Mouse (Mus musculus): ENCODE data around the gene R3hdm2. TPM values are rescaled to one million over a fixed set of nuclear protein-coding genes. Genes with fewer than 3 reads are reported as not detected.

Gene R3hdm2
- total RNA-seq, 2 experiments from 2014 or later: 38.5 to 46.8 TPM

GRCm38 (mm10) chr10:127530945-127531344, 150.8 kb downstream of the R3hdm2 start:
- no peak for ATAC-seq (replicated peaks; ENCODE audit: low FRiP score, low TSS enrichment, poor library complexity, severe bottlenecking)

DNA sequence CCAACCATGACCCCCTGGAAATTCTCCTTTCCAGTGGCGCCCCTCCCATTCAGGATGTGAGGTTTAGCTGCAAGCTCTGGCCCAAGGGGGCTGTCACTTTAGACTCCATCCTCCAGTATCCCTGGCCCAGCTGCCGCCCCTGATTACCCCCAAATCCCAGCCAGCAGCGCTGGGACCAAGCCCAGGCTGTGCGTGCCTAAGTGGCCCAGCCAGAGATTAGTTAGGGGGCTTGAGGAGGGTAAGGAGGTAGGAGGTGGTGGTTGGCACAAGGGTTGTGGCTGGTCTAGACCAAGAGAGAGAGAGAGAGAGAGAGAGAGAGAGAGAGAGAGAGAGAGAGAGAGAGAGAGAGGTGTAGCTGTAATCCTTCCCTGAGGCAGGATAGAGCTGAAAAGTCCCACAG, 151.4 kb downstream of the R3hdm2 start:
- no peak for ATAC-seq (replicated peaks; ENCODE audit: low FRiP score, low TSS enrichment, poor library complexity, severe bottlenecking)

DNA sequence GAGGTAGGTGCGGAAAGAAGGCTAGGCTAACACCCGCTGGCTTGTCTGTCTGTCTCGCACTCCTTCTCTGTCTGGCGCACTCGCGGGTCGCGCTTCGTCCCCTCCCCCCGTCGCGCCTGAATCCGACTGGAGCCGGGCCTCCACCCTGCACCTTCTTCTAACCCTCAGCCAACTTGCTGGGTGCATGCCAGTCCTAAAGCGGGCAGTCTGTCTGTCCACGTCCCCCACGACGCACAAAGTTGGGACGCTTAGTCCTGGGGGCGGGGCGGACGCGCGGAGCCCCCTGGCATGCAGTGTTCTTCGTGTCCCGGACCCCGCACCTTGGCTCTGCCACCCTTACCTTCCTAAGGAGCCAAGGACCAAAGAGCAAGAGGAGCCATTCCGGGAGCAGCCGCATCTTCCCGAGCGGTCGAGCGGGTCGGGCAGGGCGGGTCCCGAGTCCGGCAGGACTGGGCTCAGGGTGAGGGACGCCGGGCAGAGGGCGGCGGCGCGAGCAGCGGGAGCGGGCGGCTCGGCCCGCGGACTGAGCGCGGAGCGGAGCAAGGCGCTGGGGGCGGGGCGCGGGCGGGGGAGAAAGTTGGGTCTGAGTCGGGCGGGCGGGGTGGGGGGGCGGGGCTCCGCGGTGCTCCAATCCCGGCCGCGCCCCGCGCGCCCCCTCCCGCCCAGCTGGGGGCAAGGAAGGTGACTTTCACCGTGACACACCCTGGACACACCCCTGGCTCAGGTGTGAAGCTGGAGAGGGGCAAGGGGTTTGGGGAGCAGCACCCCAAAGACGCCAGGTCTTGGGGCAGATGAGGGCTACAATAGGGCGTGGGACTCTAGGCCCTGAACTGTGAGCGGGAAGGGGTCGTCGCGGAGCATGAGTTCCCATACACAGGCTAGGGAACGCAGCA, 154.2 kb downstream of the R3hdm2 start, which contains the start of gene Nxph4:
TSS of gene Nxph4 (minus strand) at position 524 of the 893 bp plus-strand sequence.
- ATAC-seq (replicated peaks; ENCODE audit: low FRiP score, low TSS enrichment, poor library complexity, severe bottlenecking): no peak

GRCm38 (mm10) chr10:127534929-127535384, 154.8 kb downstream of the R3hdm2 start:
- no peak for ATAC-seq (replicated peaks; ENCODE audit: low FRiP score, low TSS enrichment, poor library complexity, severe bottlenecking)

- ATAC-seq (replicated peaks; ENCODE audit: low FRiP score, low TSS enrichment, poor library complexity, severe bottlenecking): no peak
These were observed 156.6 kb downstream of the R3hdm2 start for GRCm38 (mm10) chr10:127536586-127537314.

DNA sequence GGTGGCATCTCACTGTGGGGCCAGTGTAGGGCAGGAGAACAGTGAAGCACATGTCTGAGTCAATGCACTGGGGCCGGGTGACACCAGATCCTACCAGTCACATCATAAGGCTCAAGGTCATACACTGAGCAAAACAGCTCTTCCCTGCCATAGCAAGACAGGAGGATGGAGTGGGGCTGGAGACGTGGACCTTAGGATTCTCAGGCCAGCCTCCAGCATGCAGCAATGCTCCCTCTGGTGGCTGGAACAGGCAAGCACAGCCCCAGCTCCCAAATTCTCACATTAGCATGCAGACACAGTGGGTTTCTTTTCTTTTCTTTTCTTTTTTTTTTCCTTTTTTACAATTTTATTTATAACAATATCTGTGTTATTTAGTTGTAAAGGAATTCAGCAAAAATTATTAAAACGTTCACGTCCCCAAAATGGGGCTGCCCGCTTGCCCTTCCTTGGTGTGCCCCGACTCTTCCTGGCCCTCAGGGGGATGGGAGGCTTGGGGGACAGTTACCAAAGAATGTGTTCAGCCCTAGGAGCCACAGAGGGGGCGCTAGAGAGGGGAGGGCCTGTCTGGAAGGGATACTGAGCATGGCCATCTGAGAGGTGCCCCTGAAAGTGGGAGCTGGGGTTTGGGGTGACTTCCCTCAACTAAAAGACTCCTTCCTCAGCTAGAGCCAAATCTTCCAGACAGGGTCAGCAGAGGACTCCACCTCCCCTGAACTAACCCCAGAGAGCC, 157.9 kb downstream of the R3hdm2 start:
- ATAC-seq (replicated peaks; ENCODE audit: low FRiP score, low TSS enrichment, poor library complexity, severe bottlenecking): peak; percentile 62

DNA sequence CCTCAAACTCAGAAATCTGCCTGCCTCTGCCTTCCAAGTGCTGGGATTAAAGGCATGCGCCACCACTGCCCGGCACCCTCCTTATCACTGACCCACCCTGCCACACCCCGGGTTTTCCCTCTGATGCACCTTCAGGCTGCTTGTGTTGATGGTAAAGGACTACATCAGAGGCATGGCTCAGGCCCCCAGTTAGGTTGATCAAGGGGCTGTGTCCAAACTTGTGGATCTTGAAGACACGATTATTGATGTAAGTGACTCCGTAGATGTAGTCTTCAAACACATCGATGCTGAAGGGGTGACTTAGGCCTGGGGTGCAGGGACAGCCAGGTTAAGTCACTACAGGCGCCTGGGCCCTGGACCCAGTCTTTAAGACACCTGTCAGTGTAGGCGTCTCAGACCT, 161.4 kb downstream of the R3hdm2 start:
- ATAC-seq (replicated peaks; ENCODE audit: low FRiP score, low TSS enrichment, poor library complexity, severe bottlenecking): no peak

DNA sequence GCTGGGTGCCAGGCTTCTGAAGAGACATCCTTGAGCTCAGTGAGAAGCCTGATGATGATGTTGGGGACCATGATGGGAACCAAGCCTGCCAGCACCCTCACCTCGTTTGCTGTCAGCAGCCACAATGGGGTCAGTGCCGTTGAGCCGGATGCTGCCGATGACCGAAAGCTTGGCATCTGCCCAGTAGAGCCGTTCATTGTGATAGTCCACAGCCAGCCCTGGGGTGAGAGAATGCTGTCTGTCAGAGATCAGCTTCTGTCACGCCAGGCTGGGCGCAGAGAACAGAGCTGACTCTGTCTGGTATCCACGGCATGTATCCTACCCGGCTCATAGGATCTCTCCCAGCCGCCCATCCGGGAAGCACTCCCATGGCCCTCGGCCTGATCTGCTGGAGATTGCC, 162.0 kb downstream of the R3hdm2 start:
- no peak for ATAC-seq (replicated peaks; ENCODE audit: low FRiP score, low TSS enrichment, poor library complexity, severe bottlenecking)

GRCm38 (mm10) chr10:127542720-127543119, 162.6 kb downstream of the R3hdm2 start:
- no peak for ATAC-seq (replicated peaks; ENCODE audit: low FRiP score, low TSS enrichment, poor library complexity, severe bottlenecking)

- ATAC-seq (replicated peaks; ENCODE audit: low FRiP score, low TSS enrichment, poor library complexity, severe bottlenecking): no peak
These were observed 163.8 kb downstream of the R3hdm2 start for GRCm38 (mm10) chr10:127543916-127544315.

DNA sequence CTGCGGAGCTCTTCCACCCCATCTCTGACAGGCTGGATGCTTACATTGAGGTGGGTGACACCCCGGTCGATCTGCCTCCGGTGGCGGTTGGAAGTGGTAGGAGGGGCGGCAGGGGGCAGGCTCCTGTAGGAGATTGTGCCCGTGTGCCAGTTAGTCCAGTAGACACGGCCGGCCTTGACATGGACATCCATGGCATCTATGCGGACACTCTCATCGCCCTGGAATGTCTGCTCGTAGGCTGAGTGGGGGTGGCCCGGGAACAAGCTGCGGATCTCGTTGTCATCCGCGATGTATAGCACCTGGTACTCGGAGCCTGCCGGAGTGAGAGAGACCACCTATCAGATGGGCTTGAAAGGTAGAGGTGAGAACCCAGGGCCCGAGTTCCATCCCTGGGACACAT, 164.2 kb downstream of the R3hdm2 start:
- ATAC-seq (replicated peaks; ENCODE audit: low FRiP score, low TSS enrichment, poor library complexity, severe bottlenecking): no peak

DNA sequence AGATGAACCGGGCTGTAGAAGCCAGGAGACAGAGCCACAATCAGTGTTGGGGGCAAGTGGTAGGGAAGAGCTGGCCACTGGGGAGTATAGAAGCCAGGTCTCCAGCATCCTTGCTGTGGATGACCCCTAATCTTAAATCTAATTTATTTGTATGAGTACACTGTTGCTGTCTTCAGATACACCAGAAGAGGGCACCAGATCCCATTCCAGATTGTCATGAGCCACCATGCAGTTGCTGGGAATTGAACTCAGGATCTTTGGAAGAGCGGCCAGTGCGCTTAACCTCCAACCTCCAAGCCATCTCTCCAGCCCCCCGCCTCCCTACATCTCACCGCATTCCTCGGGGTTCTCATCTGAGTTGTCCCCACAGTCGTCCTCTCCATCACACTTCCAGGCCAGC, 166.4 kb downstream of the R3hdm2 start:
- no peak for ATAC-seq (replicated peaks; ENCODE audit: low FRiP score, low TSS enrichment, poor library complexity, severe bottlenecking)

DNA sequence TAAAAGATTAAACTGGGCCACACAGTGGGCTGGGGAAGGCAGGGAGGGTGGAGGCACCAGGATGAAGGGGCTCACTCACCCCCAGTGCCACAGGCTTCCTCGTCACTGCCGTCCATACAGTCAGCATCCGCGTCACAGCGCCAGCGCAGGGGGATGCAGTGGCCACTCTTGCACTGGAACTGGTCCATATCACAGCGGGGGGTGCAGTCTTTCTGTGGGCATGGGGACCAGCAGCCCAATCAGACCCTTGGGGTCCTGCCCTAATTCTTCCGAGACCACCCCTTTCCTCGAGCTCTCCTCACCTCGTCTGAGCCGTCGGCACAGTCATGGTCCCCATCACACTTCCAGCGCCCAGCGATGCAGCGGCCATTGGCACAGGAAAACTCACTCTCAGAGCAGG, 168.1 kb downstream of the R3hdm2 start:
- ATAC-seq (replicated peaks; ENCODE audit: low FRiP score, low TSS enrichment, poor library complexity, severe bottlenecking): no peak

Other genes starting within 250 kb of the R3hdm2 start
- 67.2 and 84.7 TPM in 2 replicates for gene B4galnt1, start 215.1 kb upstream of the R3hdm2 start, total RNA-seq (2014; fragmentation: Nextera tagmentation)
- 18.5 and 23.3 TPM in 2 replicates for gene B4galnt1, start 215.1 kb upstream of the R3hdm2 start, total RNA-seq (2017)
- 1.8 TPM in 1 of 2 replicates, not detected in the other for gene Slc26a10, start 199.7 kb upstream of the R3hdm2 start, total RNA-seq (2014; fragmentation: Nextera tagmentation)
- 1.8 TPM in 1 of 2 replicates, not detected in the other for gene Slc26a10, start 199.7 kb upstream of the R3hdm2 start, total RNA-seq (2017)
- gene Arhgef25, start 190.2 kb upstream of the R3hdm2 start, total RNA-seq (2014; fragmentation: Nextera tagmentation): 22.7 and 46.0 TPM in 2 replicates
- gene Arhgef25, start 190.2 kb upstream of the R3hdm2 start, total RNA-seq (2017): 35.4 and 35.7 TPM in 2 replicates
- 97.0 and 160 TPM in 2 replicates for gene Dtx3, start 184.6 kb upstream of the R3hdm2 start, total RNA-seq (2014; fragmentation: Nextera tagmentation)
- gene Dtx3, start 184.6 kb upstream of the R3hdm2 start, total RNA-seq (2017): 28.5 and 29.5 TPM in 2 replicates
- 58.6 and 59.9 TPM in 2 replicates for gene Pip4k2c, start 168.7 kb upstream of the R3hdm2 start, total RNA-seq (2014; fragmentation: Nextera tagmentation)
- 28.0 and 35.3 TPM in 2 replicates for gene Pip4k2c, start 168.7 kb upstream of the R3hdm2 start, total RNA-seq (2017)
- gene Kif5a, start 117.0 kb upstream of the R3hdm2 start, total RNA-seq (2014; fragmentation: Nextera tagmentation): not detected in 2 replicates
- gene Kif5a, start 117.0 kb upstream of the R3hdm2 start, total RNA-seq (2017): 0.14 and 0.23 TPM in 2 replicates
- gene Dctn2, start 114.0 kb upstream of the R3hdm2 start, total RNA-seq (2014; fragmentation: Nextera tagmentation): 100 and 123 TPM in 2 replicates
- gene Dctn2, start 114.0 kb upstream of the R3hdm2 start, total RNA-seq (2017): 106 and 124 TPM in 2 replicates
- 42.8 and 72.8 TPM in 2 replicates for gene Mbd6, start 91.3 kb upstream of the R3hdm2 start, total RNA-seq (2014; fragmentation: Nextera tagmentation)
- 2.7 and 3.8 TPM in 2 replicates for gene Mbd6, start 91.3 kb upstream of the R3hdm2 start, total RNA-seq (2017)
- 135 and 140 TPM in 2 replicates for gene Mars, start 68.5 kb upstream of the R3hdm2 start, total RNA-seq (2014; fragmentation: Nextera tagmentation)
- 213 and 264 TPM in 2 replicates for gene Mars, start 68.5 kb upstream of the R3hdm2 start, total RNA-seq (2017)
- 20.9 and 31.7 TPM in 2 replicates for gene Arhgap9, start 58.4 kb upstream of the R3hdm2 start, total RNA-seq (2014; fragmentation: Nextera tagmentation)
- gene Arhgap9, start 58.4 kb upstream of the R3hdm2 start, total RNA-seq (2017): 10.5 and 10.8 TPM in 2 replicates
- not detected in 2 replicates for gene Gli1, start 38.4 kb upstream of the R3hdm2 start, total RNA-seq (2014; fragmentation: Nextera tagmentation)
- gene Gli1, start 38.4 kb upstream of the R3hdm2 start, total RNA-seq (2017): not detected in 2 replicates
- gene Inhbe, start 25.9 kb upstream of the R3hdm2 start, total RNA-seq (2014; fragmentation: Nextera tagmentation): not detected in 2 replicates
- not detected in 2 replicates for gene Inhbe, start 25.9 kb upstream of the R3hdm2 start, total RNA-seq (2017)
- gene Inhbc, start 9.9 kb upstream of the R3hdm2 start, total RNA-seq (2014; fragmentation: Nextera tagmentation): not detected in 2 replicates
- not detected in 2 replicates for gene Inhbc, start 9.9 kb upstream of the R3hdm2 start, total RNA-seq (2017)
- not detected in 2 replicates for gene Stac3, start 121.4 kb downstream of the R3hdm2 start, total RNA-seq (2014; fragmentation: Nextera tagmentation)
- gene Stac3, start 121.4 kb downstream of the R3hdm2 start, total RNA-seq (2017): not detected in 2 replicates
- gene Ndufa4l2, start 134.6 kb downstream of the R3hdm2 start, total RNA-seq (2014; fragmentation: Nextera tagmentation): not detected in 2 replicates
- not detected in 2 replicates for gene Ndufa4l2, start 134.6 kb downstream of the R3hdm2 start, total RNA-seq (2017)
- gene Shmt2, start 142.1 kb downstream of the R3hdm2 start, total RNA-seq (2014; fragmentation: Nextera tagmentation): 159 and 164 TPM in 2 replicates
- 76.6 and 87.1 TPM in 2 replicates for gene Shmt2, start 142.1 kb downstream of the R3hdm2 start, total RNA-seq (2017)
- gene Nxph4, start 154.2 kb downstream of the R3hdm2 start, total RNA-seq (2014; fragmentation: Nextera tagmentation): not detected in 2 replicates
- gene Nxph4, start 154.2 kb downstream of the R3hdm2 start, total RNA-seq (2017): not detected in 2 replicates
- 0.26 TPM in 1 of 2 replicates, not detected in the other for gene Lrp1, start 240.8 kb downstream of the R3hdm2 start, total RNA-seq (2014; fragmentation: Nextera tagmentation)
- gene Lrp1, start 240.8 kb downstream of the R3hdm2 start, total RNA-seq (2017): 0.04 TPM in 1 of 2 replicates, not detected in the other